Comparison of ENCODE assay signal across 7 mouse cellular contexts in genomic region chr5:125057555-125058266, GRCm38 (mm10). TPM values are rescaled to one million over a fixed set of nuclear protein-coding genes. Genes with fewer than 3 reads are reported as not detected.
DNase-seq lines count a peak whose midpoint lies in the region; ATAC-seq and TF ChIP-seq lines count a peak whose summit lies in the region.

No protein-coding gene starts in this region.

- peak overlapping the region; percentile 68 for H3K27ac ChIP-seq in embryonic fibroblast, embryonic 13.5 days (ENCODE audit: insufficient read depth, low read length)
- peak overlapping the region; percentile 64 for H3K27ac ChIP-seq in heart, embryonic 16.5 days (ENCODE audit: low read length)
- H3K27ac ChIP-seq in limb, embryonic 15.5 days = peak overlapping the region; percentile 87
- peak overlapping the region; percentile 23 for H3K27ac ChIP-seq in midbrain, embryonic 16.5 days (ENCODE audit: low read length)

- H3K9ac ChIP-seq in heart, embryonic 16.5 days (ENCODE audit: low read length) = peak overlapping the region; percentile 69
- peak overlapping the region; percentile 26 for H3K9ac ChIP-seq in limb, embryonic 15.5 days
- peak overlapping the region; percentile 67 for H3K9ac ChIP-seq in midbrain, embryonic 16.5 days (ENCODE audit: low read depth, low read length)

- peak overlapping the region; percentile 79 for H3K4me2 ChIP-seq in heart, embryonic 16.5 days (ENCODE audit: low read depth, low read length)
- peak overlapping the region; percentile 49 for H3K4me2 ChIP-seq in limb, embryonic 15.5 days
- H3K4me2 ChIP-seq in midbrain, embryonic 16.5 days (ENCODE audit: low read length) = peak overlapping the region; percentile 68

- no peak; the same call in 1 of the 2 replicates for ATAC-seq in heart, embryonic 16.5 days (replicated peaks; ENCODE audit: extremely low read depth, insufficient read depth, low FRiP score)
- no peak for ATAC-seq in limb, embryonic 15.5 days (ENCODE audit: insufficient number of reproducible peaks, low FRiP score, low TSS enrichment, low read depth)
- 0 out of 2 replicates have a peak, but pooled peaks have one; percentile 24 for ATAC-seq in midbrain, embryonic 16.5 days

- TF ChIP-seq POLR2A in embryonic fibroblast, embryonic 13.5 days (IDR thresholded peaks at IDR 0.05; ENCODE audit: low read depth, low read length) = no peak

- H3K27me3 ChIP-seq in heart, embryonic 16.5 days (ENCODE audit: control insufficient read depth, insufficient read depth, low read length) = no peaks in the 10 kb centered on the region
- H3K27me3 ChIP-seq in limb, embryonic 15.5 days = no peaks in the 10 kb centered on the region
- H3K27me3 ChIP-seq in midbrain, embryonic 16.5 days (ENCODE audit: control insufficient read depth, insufficient read depth, low read depth, low read length) = no peaks in the 10 kb centered on the region

- DNase-seq in right cerebral cortex, postnatal 25 days = peak; percentile 24
- DNase-seq in right cerebral cortex, postnatal 36 days (ENCODE audit: low spot score in 2 of 2) = no peak
- no peak for DNase-seq in urinary bladder, postnatal 10 days (ENCODE audit: low spot score)

- TF ChIP-seq CTCF in embryonic fibroblast, embryonic 13.5 days (IDR thresholded peaks at IDR 0.05; ENCODE audit: borderline replicate concordance, insufficient read depth, low read length) = no peak

- peaks cover 8% of the 10 kb centered on the region for H3K4me1 ChIP-seq in embryonic fibroblast, embryonic 13.5 days (ENCODE audit: control insufficient read depth, insufficient read depth, low read length)
- peaks cover 71% of the 10 kb centered on the region for H3K4me1 ChIP-seq in heart, embryonic 16.5 days (ENCODE audit: control insufficient read depth, insufficient read depth, low read length)
- H3K4me1 ChIP-seq in limb, embryonic 15.5 days = peaks cover 80% of the 10 kb centered on the region
- H3K4me1 ChIP-seq in midbrain, embryonic 16.5 days (ENCODE audit: control insufficient read depth, insufficient read depth, low read length) = peaks cover 37% of the 10 kb centered on the region

- H3K36me3 ChIP-seq in heart, embryonic 16.5 days (ENCODE audit: control insufficient read depth, insufficient read depth) = peaks cover 7% of the 10 kb centered on the region; the same call in 1 of the 2 replicates
- peaks cover 36% of the 10 kb centered on the region for H3K36me3 ChIP-seq in limb, embryonic 15.5 days
- no peaks in the 10 kb centered on the region; the same call in 1 of the 2 replicates for H3K36me3 ChIP-seq in midbrain, embryonic 16.5 days (ENCODE audit: control insufficient read depth, insufficient read depth, low read length)

- peak overlapping the region; percentile 70 for H3K4me3 ChIP-seq in embryonic fibroblast, embryonic 13.5 days (ENCODE audit: insufficient read depth, low read length)
- H3K4me3 ChIP-seq in heart, embryonic 16.5 days (ENCODE audit: low read length) = peak overlapping the region; percentile 54
- H3K4me3 ChIP-seq in limb, embryonic 15.5 days = peak overlapping the region; percentile 35
- H3K4me3 ChIP-seq in midbrain, embryonic 16.5 days (ENCODE audit: low read depth, low read length) = peak overlapping the region; percentile 32

- WGBS in heart, embryonic 16.5 days = 16% methylated on average over 29 of the region's 29 CpGs
- 12% methylated on average over 29 of the region's 29 CpGs for WGBS in limb, embryonic 15.5 days
- 11% methylated on average over 29 of the region's 29 CpGs for WGBS in midbrain, embryonic 16.5 days

- H3K9me3 ChIP-seq in heart, embryonic 16.5 days (replicated peaks; ENCODE audit: control insufficient read depth, low read length) = no peaks in the 10 kb centered on the region
- no peaks in the 10 kb centered on the region for H3K9me3 ChIP-seq in limb, embryonic 15.5 days
- no peaks in the 10 kb centered on the region for H3K9me3 ChIP-seq in midbrain, embryonic 16.5 days (replicated peaks; ENCODE audit: control insufficient read depth, low read length, poor library complexity, severe bottlenecking)

RNA-seq across cellular contexts. Expression of gene Rflna, which starts 54.7 kb away (rescaled TPM):
- polyA plus RNA-seq in embryonic fibroblast, embryonic 13.5 days (2011; ENCODE audit: insufficient read length, low read depth, missing spikeins) = 1.2 and 7.7 TPM in 2 replicates
- polyA plus RNA-seq in heart, embryonic 16.5 days (2015; fragmentation: Nextera tagmentation; extraction: Ambion mirVana) = 1.0 and 1.3 TPM in 2 replicates
- 36.9 and 40.7 TPM in 2 replicates for polyA plus RNA-seq in limb, embryonic 15.5 days (2015; fragmentation: Nextera tagmentation; extraction: Ambion mirVana)
- polyA plus RNA-seq in midbrain, embryonic 16.5 days (2015; fragmentation: Nextera tagmentation; extraction: Ambion mirVana) = 4.9 and 7.1 TPM in 2 replicates

Comparison
In these comparisons a context has a peak if more than half of its experiments do, and no peak if none do; other contexts are left out.
1. H3K27ac ChIP-seq: peak in every context shown above with its lines; median percentile 87 in limb, embryonic 15.5 days; 68 in embryonic fibroblast, embryonic 13.5 days; 64 in heart, embryonic 16.5 days; 23 in midbrain, embryonic 16.5 days.